Mouse (Mus musculus) heart, adult 2 months (tissue): ENCODE results near the gene Cep295nl.

ENCODE experiments used
- CTCF ChIP-seq: fragments of 200-600 bp; IDR thresholded peaks from 2 replicates; pipeline ENCODE4 v1.8.1; 2022; ENCODE audit warnings: antibody characterized with exemption, mild to moderate bottlenecking, moderate library complexity
- EP300 ChIP-seq: fragments of 200-500 bp; IDR thresholded peaks from 2 replicates; pipeline ENCODE4 v1.6.1; 2011; ENCODE audit warnings: low read depth, low read length, control low read depth; ENCODE audit not compliant: insufficient read depth

DNA sequence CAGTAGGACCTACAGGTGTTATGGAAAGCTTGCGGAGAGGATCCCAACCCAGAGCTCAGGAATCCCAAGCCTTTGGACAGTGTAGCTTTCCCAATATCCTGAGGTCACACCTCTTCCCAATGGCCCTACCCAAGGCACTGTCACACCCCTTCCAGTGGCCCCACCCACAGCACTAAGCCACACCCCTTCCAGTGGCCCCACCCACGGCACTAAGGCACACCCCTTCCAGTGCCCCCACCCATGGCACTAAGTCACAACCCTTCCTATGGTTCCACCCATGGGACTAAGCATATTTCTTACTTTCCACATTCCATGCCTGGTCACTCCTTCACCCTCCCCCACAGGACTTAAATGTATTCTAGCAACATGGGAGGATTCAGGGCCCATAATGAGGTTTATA is 43.5 kb downstream of the Cep295nl start:
- no peak for TF ChIP-seq EP300
- TF ChIP-seq CTCF: no peak
